Mouse (Mus musculus) myocyte (in vitro differentiated cells): ENCODE results near the gene Rtn2.
A peak's percentile ranks its signal among the peaks of the same experiment; 100 is the strongest.

Experiments
- CEBPB ChIP-seq: IDR thresholded peaks from 2 replicates; pipeline ENCODE4 v1.6.1; 2011; ENCODE audit warnings: mild to moderate bottlenecking, moderate library complexity; ENCODE audit not compliant: poor library complexity, insufficient read depth, severe bottlenecking
- E2F4 ChIP-seq: IDR thresholded peaks from one replicate; pipeline ENCODE4 v1.6.1; 2011; ENCODE audit warnings: mild to moderate bottlenecking, control low read depth, moderate library complexity; ENCODE audit not compliant: insufficient read depth
- MYOD1 ChIP-seq, 3 experiments: IDR thresholded peaks; one replicate each; pipeline ENCODE4 v1.6.1; 2011; ENCODE audit warnings: control low read depth in 2 of 3, low read depth in 2 of 3, mild to moderate bottlenecking in 2 of 3, moderate library complexity in 1 of 3; ENCODE audit not compliant: insufficient read length in 2 of 3, control insufficient read depth in 1 of 3
- POLR2A ChIP-seq: IDR thresholded peaks from one replicate; pipeline ENCODE4 v1.6.1; 2011; ENCODE audit warnings: low read depth, mild to moderate bottlenecking, control low read depth, moderate library complexity; ENCODE audit not compliant: insufficient read length
- REST ChIP-seq: IDR thresholded peaks from one replicate; pipeline ENCODE4 v1.6.1; 2011; ENCODE audit warnings: mild to moderate bottlenecking, control low read depth, moderate library complexity; ENCODE audit not compliant: insufficient read depth, insufficient read length

DNA sequence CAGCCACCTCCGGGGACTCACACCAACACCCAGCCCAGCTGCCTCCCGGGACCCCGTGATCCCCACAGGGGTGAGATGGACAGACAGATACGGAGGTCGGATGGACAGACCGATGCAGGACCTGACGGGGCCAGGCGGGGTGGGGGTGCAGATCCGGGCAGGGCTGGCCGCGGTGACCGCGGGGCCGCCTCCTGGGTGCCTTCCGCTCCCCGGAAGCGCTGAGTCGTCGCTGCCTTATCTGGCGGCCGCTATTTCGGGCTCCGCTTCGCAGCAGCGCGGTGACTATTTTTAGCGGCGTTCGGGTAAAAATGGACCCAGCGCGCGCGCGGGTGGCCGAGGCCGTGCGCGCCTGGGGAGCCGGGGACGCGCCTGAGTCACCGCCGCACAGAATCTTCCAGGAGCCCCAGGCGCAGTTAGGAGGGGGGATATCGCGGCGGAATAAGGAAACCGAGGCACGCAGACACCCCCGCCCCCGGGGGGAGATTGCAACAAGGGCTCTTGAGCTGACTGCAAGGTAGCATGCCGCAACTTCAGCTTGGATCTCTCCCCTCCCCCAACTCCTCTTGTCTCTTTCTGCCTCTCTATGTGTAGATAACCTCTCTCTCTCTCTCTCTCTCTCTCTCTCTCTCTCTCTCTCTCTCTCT, 50.4 kb downstream of the Rtn2 start:
- TF ChIP-seq POLR2A (peak; percentile 47), CEBPB (no peak), E2F4 (no peak), REST (no peak), MYOD1 (IDR thresholded peaks at IDR 0.05; ENCODE audit: control insufficient read depth in 1 of 3, insufficient read length in 2 of 3, low read depth in 2 of 3) (peak in 1 of 3 experiments; percentile 55)
